15 mouse cellular contexts compared by ENCODE assay signal in genomic region chr4:148389047-148389446, GRCm38 (mm10). TPM values are rescaled to one million over a fixed set of nuclear protein-coding genes. Genes with fewer than 3 reads are reported as not detected.
DNase-seq lines count a peak whose midpoint lies in the region; ATAC-seq and TF ChIP-seq lines count a peak whose summit lies in the region.
"Had no signal": no experiment of that assay in that cellular context is flagged by ENCODE, and none has a peak within 500 bp of the region (broad histone marks: within the 10 kb centered on the region; RNA-seq: fewer than 3 reads in every experiment).

No protein-coding gene starts in this region.

- H3K9ac ChIP-seq in liver, adult 2 months (ENCODE audit: low read depth, low read length) = no peak overlapping the region
- no peak overlapping the region for H3K9ac ChIP-seq in liver, embryonic 12.5 days
- no peak overlapping the region for H3K9ac ChIP-seq in stomach, postnatal 0 days (ENCODE audit: low read length)
- H3K9ac ChIP-seq: forebrain, embryonic 13.5 days; midbrain, embryonic 15.5 days had no signal

- no peaks in the 10 kb centered on the region for H3K27me3 ChIP-seq in liver, adult 2 months (ENCODE audit: control insufficient read depth, insufficient read depth, low read length)
- H3K27me3 ChIP-seq in liver, embryonic 12.5 days (replicated peaks) = peaks cover 18% of the 10 kb centered on the region; the same call in 1 of the 2 replicates
- no peaks in the 10 kb centered on the region for H3K27me3 ChIP-seq in stomach, postnatal 0 days (ENCODE audit: control insufficient read depth, insufficient read depth, low read length)
- H3K27me3 ChIP-seq: midbrain, embryonic 15.5 days had no signal

- H3K79me2 ChIP-seq in liver, adult 2 months (ENCODE audit: control insufficient read depth, insufficient read depth, low read length) = no peaks in the 10 kb centered on the region

- no peaks in the 10 kb centered on the region for H3K9me3 ChIP-seq in liver, embryonic 12.5 days (replicated peaks)
- no peaks in the 10 kb centered on the region for H3K9me3 ChIP-seq in stomach, postnatal 0 days (ENCODE audit: control insufficient read depth, low read length)
- H3K9me3 ChIP-seq: forebrain, embryonic 13.5 days; limb, embryonic 10.5 days; midbrain, embryonic 15.5 days had no signal

- H3K4me2 ChIP-seq in liver, embryonic 12.5 days = no peak overlapping the region
- H3K4me2 ChIP-seq in stomach, postnatal 0 days (replicated peaks; ENCODE audit: low read depth) = no peak overlapping the region
- H3K4me2 ChIP-seq: forebrain, embryonic 13.5 days; midbrain, embryonic 15.5 days had no signal

- H3K4me3 ChIP-seq in liver, adult 2 months (ENCODE audit: insufficient read depth, low read depth, low read length) = no peak overlapping the region
- H3K4me3 ChIP-seq in liver, embryonic 12.5 days = no peak overlapping the region
- H3K4me3 ChIP-seq in stomach, postnatal 0 days (ENCODE audit: low read depth, low read length) = no peak overlapping the region
- H3K4me3 ChIP-seq: forebrain, embryonic 13.5 days; limb, embryonic 10.5 days; midbrain, embryonic 15.5 days had no signal

- H3K36me3 ChIP-seq in liver, adult 2 months (ENCODE audit: control insufficient read depth, insufficient read depth, low read length) = no peaks in the 10 kb centered on the region
- H3K36me3 ChIP-seq in liver, embryonic 12.5 days = no peaks in the 10 kb centered on the region
- no peaks in the 10 kb centered on the region for H3K36me3 ChIP-seq in stomach, postnatal 0 days (ENCODE audit: control insufficient read depth, insufficient read depth, low read length)
- H3K36me3 ChIP-seq: limb, embryonic 10.5 days; midbrain, embryonic 15.5 days had no signal

- no peak for TF ChIP-seq EP300 in stomach, postnatal 0 days (optimal IDR thresholded peaks at IDR 0.05)

- peak; percentile 5 for DNase-seq in CD4-positive, CD25-positive, alpha-beta regulatory T cell, adult 2 months (ENCODE audit: low read depth, low spot score)
- DNase-seq in liver, adult 2 months (ENCODE audit: extremely low read depth, low read depth, low spot score) = no peak
- peak; percentile 33 for DNase-seq in thymus, postnatal 4 days
- DNase-seq in thymus, adult 18-20 months = no peak
- no peak for DNase-seq in stomach, postnatal 0 days (ENCODE audit: low spot score)
- DNase-seq in heart, postnatal 4 days = no peak
- DNase-seq: cerebellum, postnatal 14 days; gastrocnemius, postnatal 36 days; kidney, adult 18-20 months; lung, postnatal 10 days had no signal

- no peak for TF ChIP-seq POLR2A in liver, adult 2 months (IDR thresholded peaks at IDR 0.05; ENCODE audit: extremely low read depth, insufficient read depth, low read length)

- no peaks in the 10 kb centered on the region for H3K4me1 ChIP-seq in liver, adult 2 months (ENCODE audit: control insufficient read depth, insufficient read depth, low read length)
- no peaks in the 10 kb centered on the region for H3K4me1 ChIP-seq in liver, embryonic 12.5 days
- no peaks in the 10 kb centered on the region for H3K4me1 ChIP-seq in stomach, postnatal 0 days (replicated peaks; ENCODE audit: control insufficient read depth, insufficient read depth)

- 57% methylated on average over 6 of the region's 6 CpGs for WGBS in liver, adult 2 months
- WGBS in liver, embryonic 12.5 days (ENCODE audit: insufficient replicate concordance) = 55% methylated on average over 6 of the region's 6 CpGs
- WGBS in stomach, postnatal 0 days = 61% methylated on average over 6 of the region's 6 CpGs

- H3K27ac ChIP-seq in liver, adult 2 months (replicated peaks; ENCODE audit: insufficient read depth, low read depth, low read length) = no peak overlapping the region
- no peak overlapping the region for H3K27ac ChIP-seq in liver, embryonic 12.5 days
- no peak overlapping the region for H3K27ac ChIP-seq in stomach, postnatal 0 days (replicated peaks)
- H3K27ac ChIP-seq: forebrain, embryonic 13.5 days; limb, embryonic 10.5 days; midbrain, embryonic 15.5 days had no signal

- peak; percentile 30 for TF ChIP-seq CTCF in liver, adult 2 months (IDR thresholded peaks at IDR 0.05; ENCODE audit: low read depth, low read length)
- TF ChIP-seq CTCF in stomach, postnatal 0 days (IDR thresholded peaks at IDR 0.05; ENCODE audit: low read depth) = peak; percentile 49

- ATAC-seq in CD4-positive, CD25-positive, alpha-beta regulatory T cell, adult 4 months = no peak
- no peak for ATAC-seq in liver, embryonic 12.5 days
- ATAC-seq in stomach, postnatal 0 days (ENCODE audit: low FRiP score, low TSS enrichment) = no peak
- ATAC-seq: forebrain, embryonic 13.5 days; midbrain, embryonic 15.5 days had no signal

RNA-seq across cellular contexts. Expression of gene Ubiad1, which starts 55.5 kb away (rescaled TPM):
- polyA plus RNA-seq in CD4-positive, CD25-positive, alpha-beta regulatory T cell, adult 4 months (2017; shearing (Covaris generic)) = 10 to 100 TPM in 1 of 2 experiments, 1 to 10 TPM in 1; 8.7 to 12.9 TPM
- total RNA-seq in liver, adult 2 months (2014; rRNA removed) = 4.9 and 5.5 TPM in 2 replicates
- 8.5 and 21.0 TPM in 2 replicates for polyA plus RNA-seq in liver, adult 2 months (2012; rRNA removed)
- 18.3 and 18.4 TPM in 2 replicates for polyA plus RNA-seq in liver, embryonic 12.5 days (2016; fragmentation: Nextera tagmentation; extraction: Ambion mirVana)
- polyA plus RNA-seq in stomach, postnatal 0 days (2015; fragmentation: Nextera tagmentation; extraction: Ambion mirVana) = 9.5 and 10.3 TPM in 2 replicates
- total RNA-seq in heart, postnatal 4 days (2021) = 10 to 100 TPM; 19.5 to 21.5 TPM

RNA-seq across cellular contexts. Expression of gene Mtor, which starts 59.4 kb away (rescaled TPM):
- 10 to 100 TPM in 1 of 2 experiments, 1 to 10 TPM in 1; 7.9 to 13.0 TPM for polyA plus RNA-seq in CD4-positive, CD25-positive, alpha-beta regulatory T cell, adult 4 months (2017; shearing (Covaris generic))
- total RNA-seq in liver, adult 2 months (2014; rRNA removed) = 11.7 and 17.9 TPM in 2 replicates
- polyA plus RNA-seq in liver, adult 2 months (2012; rRNA removed) = 12.3 and 18.5 TPM in 2 replicates
- 13.1 and 13.5 TPM in 2 replicates for polyA plus RNA-seq in liver, embryonic 12.5 days (2016; fragmentation: Nextera tagmentation; extraction: Ambion mirVana)
- polyA plus RNA-seq in stomach, postnatal 0 days (2015; fragmentation: Nextera tagmentation; extraction: Ambion mirVana) = 14.7 and 15.4 TPM in 2 replicates
- total RNA-seq in heart, postnatal 4 days (2021) = 10 to 100 TPM; 58.2 to 62.7 TPM

Comparison
In these comparisons a context has a peak if more than half of its experiments do, and no peak if none do; other contexts are left out.
1. DNase-seq: peak in CD4-positive, CD25-positive, alpha-beta regulatory T cell, adult 2 months (single experiment) and thymus, postnatal 4 days (single experiment); none in liver, adult 2 months (single experiment), thymus, adult 18-20 months (0 of 2), stomach, postnatal 0 days (single experiment) and heart, postnatal 4 days (single experiment).